Mouse (Mus musculus) liver, adult (tissue): Measurements from ENCODE around the gene Ndufb6.

ENCODE experiments used
- GATA4 ChIP-seq: IDR thresholded peaks from 2 replicates; pipeline ENCODE4 v1.6.1; 2014; ENCODE audit warnings: mild to moderate bottlenecking, low read length; ENCODE audit not compliant: insufficient replicate concordance

Gene Ndufb6

GRCm38 (mm10) chr4:40268835-40269234 is 10.4 kb downstream of the Ndufb6 start:
- no peak for TF ChIP-seq GATA4

GRCm38 (mm10) chr4:40268204-40268813 is 10.9 kb downstream of the Ndufb6 start:
- TF ChIP-seq GATA4 = no peak

- TF ChIP-seq GATA4 = no peak
Observed at GRCm38 (mm10) chr4:40267681-40268080, 11.5 kb downstream of the Ndufb6 start.

- TF ChIP-seq GATA4 = no peak
Observed at GRCm38 (mm10) chr4:40264321-40264720, 14.9 kb downstream of the Ndufb6 start.

GRCm38 (mm10) chr4:40254385-40255103 is 24.7 kb downstream of the Ndufb6 start:
- no peak for TF ChIP-seq GATA4

GRCm38 (mm10) chr4:40253766-40254165 is 25.5 kb downstream of the Ndufb6 start:
- TF ChIP-seq GATA4 = no peak

GRCm38 (mm10) chr4:40250984-40251383 is 28.2 kb downstream of the Ndufb6 start:
- TF ChIP-seq GATA4 = no peak

GRCm38 (mm10) chr4:40244035-40244434 is 35.2 kb downstream of the Ndufb6 start:
- TF ChIP-seq GATA4 = no peak

GRCm38 (mm10) chr4:40243006-40243405 is 36.2 kb downstream of the Ndufb6 start:
- TF ChIP-seq GATA4 = no peak

GRCm38 (mm10) chr4:40241928-40242327 is 37.3 kb downstream of the Ndufb6 start:
- TF ChIP-seq GATA4 = no peak

GRCm38 (mm10) chr4:40240272-40240744 is 38.9 kb downstream of the Ndufb6 start:
- no peak for TF ChIP-seq GATA4

GRCm38 (mm10) chr4:40239409-40240271 is 39.6 kb downstream of the Ndufb6 start, which contains the start of gene Ddx58:
Gene Ddx58 (minus strand): TSS chr4:40239828.
- TF ChIP-seq GATA4 = no peak

- TF ChIP-seq GATA4 = peak; percentile 19; the same call in 1 of the 2 replicates
Observed at GRCm38 (mm10) chr4:40238483-40239408, 40.5 kb downstream of the Ndufb6 start.

GRCm38 (mm10) chr4:40236829-40237228 is 42.4 kb downstream of the Ndufb6 start:
- TF ChIP-seq GATA4 = no peak

- TF ChIP-seq GATA4 = no peak
Observed at GRCm38 (mm10) chr4:40234256-40234655, 45.0 kb downstream of the Ndufb6 start.

- TF ChIP-seq GATA4 = no peak
Observed at GRCm38 (mm10) chr4:40233062-40233664, 46.1 kb downstream of the Ndufb6 start.
